Mouse (Mus musculus): Measurements from ENCODE around the gene Jag2. TPM values are rescaled to one million over a fixed set of nuclear protein-coding genes. Genes with fewer than 3 reads are reported as not detected.

Gene Jag2
- 3.4 and 4.7 TPM in 2 replicates for polyA plus RNA-seq (2014; fragmentation: Nextera tagmentation; extraction: Ambion mirVana)

DNA sequence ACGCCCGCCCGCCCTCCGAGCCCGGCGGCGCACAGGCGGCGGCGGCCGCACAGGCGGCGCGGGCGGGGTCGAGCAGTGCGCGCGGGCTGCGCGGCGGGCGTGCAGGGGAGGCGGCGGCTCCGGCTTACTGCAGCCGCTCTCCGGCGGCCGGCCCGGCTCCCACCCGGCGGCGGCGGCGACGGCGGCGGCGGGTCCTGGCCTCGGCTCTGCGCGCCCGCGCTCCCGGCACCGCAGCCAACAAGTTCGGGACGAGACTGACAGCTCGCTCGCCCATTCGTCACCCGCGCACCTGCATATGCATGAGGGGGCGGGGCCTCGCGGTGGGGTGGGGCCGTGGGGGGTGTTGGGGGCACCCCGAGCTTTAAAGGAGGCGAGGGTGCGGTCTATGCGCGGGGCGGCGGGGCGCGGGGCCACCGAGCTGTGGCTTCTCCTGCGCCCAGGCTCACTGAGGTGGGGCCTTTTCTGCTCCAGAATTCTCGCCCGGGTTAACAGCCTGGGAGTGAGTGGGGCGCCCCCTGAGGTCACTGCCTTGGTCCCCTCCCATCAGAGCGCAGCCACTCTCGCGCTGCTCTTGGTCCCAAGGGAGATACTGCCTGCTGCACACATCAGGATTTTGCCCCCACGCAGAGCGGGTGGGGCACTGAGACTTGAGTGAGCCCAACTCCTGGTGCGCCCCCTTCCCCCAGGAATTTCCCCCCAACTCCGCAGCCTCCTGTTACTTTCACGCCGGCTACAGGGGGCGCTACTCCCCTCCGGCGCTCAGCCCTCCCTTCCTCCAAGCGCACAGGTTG, at the start of gene Jag2:
TSS of gene Jag2 (minus strand) at position 215 of the 791 bp plus-strand sequence.
- peak within 1 kb of the TSS; percentile 97 for H3K4me2 ChIP-seq (ENCODE audit: low read length)
- H3K27ac ChIP-seq (replicated peaks in 1 of 2; ENCODE audit: control insufficient read depth in 1 of 2, insufficient read depth in 1 of 2, low read depth in 2 of 2, low read length in 2 of 2): peak within 1 kb of the TSS in 1 of 2 experiments; percentile 21; a peak in 1 of 4 replicates
- peaks cover 52% of the 10 kb centered on the region for H3K27me3 ChIP-seq (ENCODE audit: control insufficient read depth, insufficient read depth, low read length)
- H3K36me3 ChIP-seq (ENCODE audit: control insufficient read depth, insufficient read depth, low read length): no peaks in the 10 kb centered on the region
- H3K9ac ChIP-seq (ENCODE audit: low read length): peak within 1 kb of the TSS; percentile 77
- peak within 1 kb of the TSS; percentile 59 to 63 for H3K4me3 ChIP-seq (ENCODE audit: control insufficient read depth in 1 of 2, insufficient read depth in 1 of 2, low read depth in 1 of 2, low read length in 2 of 2)
- peaks cover 15 to 33% of the 10 kb centered on the region in 2 experiments for H3K4me1 ChIP-seq (ENCODE audit: control insufficient read depth in 2 of 2, insufficient read depth in 2 of 2, low read length in 2 of 2)
- 0 out of 2 replicates have a peak, but pooled peaks have one; percentile 18 for ATAC-seq (ENCODE audit: insufficient number of reproducible peaks, insufficient read depth, low FRiP score, low read depth)
- no peaks in the 10 kb centered on the region for H3K9me3 ChIP-seq (ENCODE audit: control insufficient read depth, low read length)
- 2% methylated on average over 49 of the region's 85 CpGs for WGBS

DNA sequence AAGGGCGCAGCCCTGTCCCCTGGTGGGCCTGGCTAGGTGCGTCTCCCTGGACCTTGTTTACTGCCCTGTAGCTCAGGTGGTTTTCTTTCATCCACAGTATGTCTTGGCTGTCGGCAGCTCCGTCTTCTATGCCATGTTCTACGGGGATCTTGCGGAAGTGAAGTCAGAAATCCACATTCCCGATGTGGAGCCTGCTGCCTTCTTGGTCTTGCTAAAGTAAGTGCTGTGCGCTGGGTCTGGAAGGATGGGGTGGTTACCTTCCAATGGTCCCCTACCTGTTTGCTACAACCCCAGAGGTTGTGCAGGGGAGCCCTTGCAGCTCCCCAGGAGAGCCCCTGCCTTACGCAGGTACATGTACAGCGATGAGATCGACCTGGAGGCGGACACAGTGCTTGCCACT, 47.6 kb upstream of the Jag2 start:
- Histone ChIP-seq H3K9ac (ENCODE audit: low read length) (peak overlapping the region; percentile 90), H3K36me3 (ENCODE audit: control insufficient read depth, insufficient read depth, low read length) (peaks cover 72% of the 10 kb centered on the region), H3K27me3 (ENCODE audit: control insufficient read depth, insufficient read depth, low read length) (no peaks in the 10 kb centered on the region), H3K4me2 (ENCODE audit: low read length) (peak overlapping the region; percentile 88), H3K4me1 (ENCODE audit: control insufficient read depth in 2 of 2, insufficient read depth in 2 of 2, low read length in 2 of 2) (peaks cover 8 to 17% of the 10 kb centered on the region in 2 experiments), H3K4me3 (ENCODE audit: control insufficient read depth in 1 of 2, insufficient read depth in 1 of 2, low read depth in 1 of 2, low read length in 2 of 2) (peak overlapping the region; percentile 62 to 75), H3K9me3 (ENCODE audit: control insufficient read depth, low read length) (no peaks in the 10 kb centered on the region), H3K27ac (replicated peaks in 1 of 2; ENCODE audit: control insufficient read depth in 1 of 2, insufficient read depth in 1 of 2, low read depth in 2 of 2, low read length in 2 of 2) (peak overlapping the region; percentile 73 to 93; a peak in 3 of 4 replicates)
- ATAC-seq (ENCODE audit: insufficient number of reproducible peaks, insufficient read depth, low FRiP score, low read depth): 0 out of 2 replicates have a peak, but pooled peaks have one; percentile 5
- 42% methylated on average over 12 of the region's 12 CpGs for WGBS

DNA sequence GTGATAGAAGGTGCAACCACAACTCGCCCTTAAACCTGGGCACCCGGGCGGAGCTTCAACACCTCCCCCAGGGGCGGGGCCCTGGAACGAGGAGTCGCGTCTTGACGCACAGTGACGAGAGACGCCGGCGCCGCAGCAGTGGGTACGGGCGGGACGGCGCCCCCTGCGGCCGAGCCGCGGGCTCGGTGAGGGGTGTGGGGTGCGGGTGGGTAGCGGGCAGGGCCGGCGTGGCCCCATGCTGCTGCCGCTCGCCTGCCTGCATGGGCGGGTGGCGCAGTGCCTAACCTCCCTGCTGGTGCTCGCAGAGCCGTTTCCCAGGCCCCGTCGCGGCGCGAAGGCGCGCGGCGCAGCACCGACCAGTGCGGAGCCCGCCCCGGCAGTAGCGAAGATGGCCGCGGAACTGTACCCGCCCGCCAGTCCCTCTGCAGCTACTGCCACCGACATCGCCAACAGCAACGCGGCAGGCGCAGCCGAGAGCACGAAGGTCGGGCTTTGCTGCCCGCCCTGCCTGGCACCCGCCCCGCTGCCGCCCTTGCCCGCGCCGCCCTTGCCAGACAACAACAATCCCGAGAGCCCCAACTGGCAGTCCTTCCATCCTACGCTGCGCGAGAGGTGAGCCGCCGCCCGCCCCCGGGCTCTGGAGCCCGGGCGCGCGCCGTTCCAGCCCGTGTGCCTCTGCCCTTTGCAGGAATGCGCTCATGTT, 46.9 kb upstream of the Jag2 start, which contains the start of gene Btbd6:
TSS of gene Btbd6 (plus strand) at position 112 of the 703 bp plus-strand sequence.
- Histone ChIP-seq H3K4me2 (ENCODE audit: low read length) (peak within 1 kb of the TSS; percentile 88), H3K9me3 (ENCODE audit: control insufficient read depth, low read length) (no peaks in the 10 kb centered on the region), H3K36me3 (ENCODE audit: control insufficient read depth, insufficient read depth, low read length) (peaks cover 76% of the 10 kb centered on the region), H3K4me1 (ENCODE audit: control insufficient read depth in 2 of 2, insufficient read depth in 2 of 2, low read length in 2 of 2) (peaks cover 5 to 13% of the 10 kb centered on the region in 2 experiments; a peak in 3 of 4 replicates), H3K27me3 (ENCODE audit: control insufficient read depth, insufficient read depth, low read length) (no peaks in the 10 kb centered on the region), H3K9ac (ENCODE audit: low read length) (peak within 1 kb of the TSS; percentile 90), H3K4me3 (ENCODE audit: control insufficient read depth in 1 of 2, insufficient read depth in 1 of 2, low read depth in 1 of 2, low read length in 2 of 2) (peak within 1 kb of the TSS; percentile 62 to 75), H3K27ac (replicated peaks in 1 of 2; ENCODE audit: control insufficient read depth in 1 of 2, insufficient read depth in 1 of 2, low read depth in 2 of 2, low read length in 2 of 2) (peak within 1 kb of the TSS; percentile 73 to 93)
- peak; percentile 90 for ATAC-seq (ENCODE audit: insufficient number of reproducible peaks, insufficient read depth, low FRiP score, low read depth)
- under 1% methylated on average over 80 of the region's 80 CpGs for WGBS

DNA sequence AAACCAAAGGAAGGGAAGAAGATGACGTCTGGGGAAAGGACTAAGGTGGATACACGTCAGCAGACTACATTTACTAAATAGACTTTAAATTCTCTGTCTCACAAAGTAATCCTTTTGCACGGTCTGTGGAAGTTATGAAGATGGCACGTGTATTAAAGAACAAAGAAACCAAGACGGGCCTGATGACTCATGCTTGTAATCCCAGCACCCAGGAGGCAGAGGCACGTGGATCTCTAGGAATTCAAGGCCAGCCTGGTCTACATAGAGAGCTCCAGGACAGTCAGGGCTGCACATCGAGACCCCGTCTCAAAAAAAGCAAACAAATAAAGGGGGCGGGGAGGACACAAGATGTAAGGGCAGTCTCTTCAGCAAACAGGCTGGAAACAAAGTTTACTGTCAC, 45.2 kb upstream of the Jag2 start:
- Histone ChIP-seq H3K4me1 (ENCODE audit: control insufficient read depth in 2 of 2, insufficient read depth in 2 of 2, low read length in 2 of 2) (peaks cover 4 to 13% of the 10 kb centered on the region in 2 experiments; a peak in 2 of 4 replicates), H3K9ac (ENCODE audit: low read length) (no peak overlapping the region), H3K27ac (replicated peaks in 1 of 2; ENCODE audit: control insufficient read depth in 1 of 2, insufficient read depth in 1 of 2, low read depth in 2 of 2, low read length in 2 of 2) (no peak overlapping the region), H3K36me3 (ENCODE audit: control insufficient read depth, insufficient read depth, low read length) (peaks cover 76% of the 10 kb centered on the region), H3K27me3 (ENCODE audit: control insufficient read depth, insufficient read depth, low read length) (no peaks in the 10 kb centered on the region), H3K4me2 (ENCODE audit: low read length) (no peak overlapping the region), H3K4me3 (ENCODE audit: control insufficient read depth in 1 of 2, insufficient read depth in 1 of 2, low read depth in 1 of 2, low read length in 2 of 2) (no peak overlapping the region), H3K9me3 (ENCODE audit: control insufficient read depth, low read length) (no peaks in the 10 kb centered on the region)
- ATAC-seq (ENCODE audit: insufficient number of reproducible peaks, insufficient read depth, low FRiP score, low read depth): no peak
- 86% methylated on average over 9 of the region's 9 CpGs for WGBS

DNA sequence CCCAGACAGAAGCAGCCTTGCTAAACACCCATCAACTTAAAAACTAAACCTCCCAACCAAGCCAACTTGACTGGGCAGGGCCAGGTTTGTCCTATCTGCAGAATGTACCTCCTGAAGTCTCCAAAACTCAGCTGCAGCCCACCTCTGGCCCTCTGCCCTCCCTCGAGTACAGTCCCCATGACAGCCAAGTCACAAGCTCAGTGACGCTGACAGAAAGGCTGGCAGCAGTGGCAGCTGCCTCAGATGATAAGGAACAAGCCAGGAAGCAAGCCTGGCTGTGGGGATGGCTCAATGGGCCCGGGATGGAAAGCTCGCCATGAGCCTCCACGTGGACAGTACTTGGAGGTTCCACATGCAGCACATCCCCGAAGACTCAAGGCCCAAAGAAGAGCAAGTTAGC, 40.0 kb upstream of the Jag2 start:
- no peaks in the 10 kb centered on the region for H3K4me1 ChIP-seq (ENCODE audit: control insufficient read depth in 2 of 2, insufficient read depth in 2 of 2, low read length in 2 of 2)
- 69% methylated on average over 6 of the region's 6 CpGs for WGBS
- ATAC-seq (ENCODE audit: insufficient number of reproducible peaks, insufficient read depth, low FRiP score, low read depth): no peak

DNA sequence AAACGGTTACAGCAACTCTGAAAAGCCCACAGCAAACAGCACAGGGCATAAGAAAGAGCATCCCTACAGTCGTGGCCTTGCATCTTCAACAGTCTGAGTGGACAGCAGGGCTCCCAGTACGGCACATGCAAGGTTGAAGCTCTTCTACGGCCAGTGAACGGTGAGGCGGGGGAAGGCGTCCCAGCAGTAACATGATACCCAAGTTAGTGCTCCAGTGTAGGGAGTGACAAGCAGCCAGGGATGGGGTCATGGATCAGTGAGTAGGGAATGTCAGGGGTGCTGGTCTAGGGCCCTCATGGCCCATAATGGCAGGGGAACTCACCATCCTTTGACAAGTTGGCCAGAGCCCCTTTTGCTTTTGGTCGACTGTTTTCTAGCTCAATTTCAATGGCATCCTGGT, 39.4 kb upstream of the Jag2 start:
- Histone ChIP-seq H3K27me3 (ENCODE audit: control insufficient read depth, insufficient read depth, low read length) (no peaks in the 10 kb centered on the region), H3K27ac (replicated peaks in 1 of 2; ENCODE audit: control insufficient read depth in 1 of 2, insufficient read depth in 1 of 2, low read depth in 2 of 2, low read length in 2 of 2) (no peak overlapping the region), H3K4me1 (ENCODE audit: control insufficient read depth in 2 of 2, insufficient read depth in 2 of 2, low read length in 2 of 2) (no peaks in the 10 kb centered on the region), H3K4me2 (ENCODE audit: low read length) (no peak overlapping the region), H3K36me3 (ENCODE audit: control insufficient read depth, insufficient read depth, low read length) (peaks cover 100% of the 10 kb centered on the region), H3K9me3 (ENCODE audit: control insufficient read depth, low read length) (no peaks in the 10 kb centered on the region), H3K4me3 (ENCODE audit: control insufficient read depth in 1 of 2, insufficient read depth in 1 of 2, low read depth in 1 of 2, low read length in 2 of 2) (no peak overlapping the region), H3K9ac (ENCODE audit: low read length) (no peak overlapping the region)
- no peak for ATAC-seq (ENCODE audit: insufficient number of reproducible peaks, insufficient read depth, low FRiP score, low read depth)
- WGBS: 76% methylated on average over 8 of the region's 8 CpGs

More for the DNA sequence above, 40.0 kb upstream of the Jag2 start:
- H3K4me3 ChIP-seq (ENCODE audit: control insufficient read depth in 1 of 2, insufficient read depth in 1 of 2, low read depth in 1 of 2, low read length in 2 of 2): no peak overlapping the region
- no peaks in the 10 kb centered on the region for H3K9me3 ChIP-seq (ENCODE audit: control insufficient read depth, low read length)
- no peak overlapping the region for H3K4me2 ChIP-seq (ENCODE audit: low read length)
- no peaks in the 10 kb centered on the region for H3K27me3 ChIP-seq (ENCODE audit: control insufficient read depth, insufficient read depth, low read length)
- no peak overlapping the region for H3K9ac ChIP-seq (ENCODE audit: low read length)
- H3K36me3 ChIP-seq (ENCODE audit: control insufficient read depth, insufficient read depth, low read length): peaks cover 100% of the 10 kb centered on the region
- H3K27ac ChIP-seq (replicated peaks in 1 of 2; ENCODE audit: control insufficient read depth in 1 of 2, insufficient read depth in 1 of 2, low read depth in 2 of 2, low read length in 2 of 2): no peak overlapping the region

DNA sequence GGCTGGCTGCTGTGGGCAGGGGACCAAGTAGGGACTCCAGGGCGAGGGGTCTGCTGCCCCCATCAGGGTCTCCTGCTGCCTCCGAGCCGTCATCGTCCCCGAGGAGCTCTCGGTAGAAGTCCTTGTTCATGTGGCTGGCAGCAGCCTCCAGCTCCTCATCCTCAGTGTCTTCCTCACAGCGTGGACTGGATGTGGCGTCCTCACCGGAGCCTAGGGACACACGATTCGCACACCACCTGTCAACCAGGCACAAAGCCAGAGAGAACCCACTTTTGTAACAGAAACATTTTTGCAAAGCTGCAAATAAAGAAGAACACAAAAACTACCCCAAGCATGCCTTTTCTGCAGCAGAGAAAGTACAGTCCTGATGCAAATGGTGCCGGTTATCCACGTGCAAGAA, 36.2 kb upstream of the Jag2 start:
- H3K27me3 ChIP-seq (ENCODE audit: control insufficient read depth, insufficient read depth, low read length): no peaks in the 10 kb centered on the region
- H3K9me3 ChIP-seq (ENCODE audit: control insufficient read depth, low read length): no peaks in the 10 kb centered on the region
- no peak overlapping the region for H3K4me2 ChIP-seq (ENCODE audit: low read length)
- H3K9ac ChIP-seq (ENCODE audit: low read length): no peak overlapping the region
- ATAC-seq (ENCODE audit: insufficient number of reproducible peaks, insufficient read depth, low FRiP score, low read depth): no peak
- peaks cover 100% of the 10 kb centered on the region for H3K36me3 ChIP-seq (ENCODE audit: control insufficient read depth, insufficient read depth, low read length)
- 92% methylated on average over 13 of the region's 13 CpGs for WGBS
- H3K27ac ChIP-seq (replicated peaks in 1 of 2; ENCODE audit: control insufficient read depth in 1 of 2, insufficient read depth in 1 of 2, low read depth in 2 of 2, low read length in 2 of 2): no peak overlapping the region
- no peak overlapping the region for H3K4me3 ChIP-seq (ENCODE audit: control insufficient read depth in 1 of 2, insufficient read depth in 1 of 2, low read depth in 1 of 2, low read length in 2 of 2)
- H3K4me1 ChIP-seq (ENCODE audit: control insufficient read depth in 2 of 2, insufficient read depth in 2 of 2, low read length in 2 of 2): peaks cover 12 to 18% of the 10 kb centered on the region in 2 experiments

All from heart, embryonic 14.5 days (tissue).